Mouse (Mus musculus) forebrain, embryonic 11.5 days (tissue): ENCODE data around the gene Rhbdd3. TPM values are rescaled to one million over a fixed set of nuclear protein-coding genes. Genes with fewer than 3 reads are reported as not detected.
A peak's percentile ranks its signal among the peaks of the same experiment; 100 is the strongest.

Experiments used
- ATAC-seq: fragments of 200-750 bp; cut with Nextera tagmentation; replicated peaks from 2 replicates; pipeline ENCODE4 v1.8.0; 2017; ENCODE audit warnings: moderate TSS enrichment; ENCODE audit not compliant: low FRiP score
- DNase-seq: peaks from one replicate; pipeline ENCODE4 v3.0.0-alpha.2; 2017; ENCODE audit warnings: low spot score
- H3K27ac ChIP-seq: fragments of 300-500 bp; sonication (generic); 2 replicates; pipeline ENCODE4 v1.5.1; 2014; ENCODE audit warnings: low read depth, low read length
- H3K27me3 ChIP-seq: fragments of 300-500 bp; sonication (generic); 2 replicates; pipeline ENCODE4 v1.6.1; 2014; ENCODE audit warnings: mild to moderate bottlenecking, low read length, mixed read lengths; ENCODE audit not compliant: control insufficient read depth, insufficient read depth
- H3K36me3 ChIP-seq: fragments of 300-500 bp; sonication (generic); 2 replicates; pipeline ENCODE4 v1.6.1; 2014; ENCODE audit warnings: mild to moderate bottlenecking, low read length, moderate library complexity, mixed read lengths; ENCODE audit not compliant: control insufficient read depth, insufficient read depth
- H3K4me1 ChIP-seq: fragments of 300-500 bp; sonication (generic); replicated peaks from 2 replicates; pipeline ENCODE4 v1.6.1; 2014; ENCODE audit warnings: low read length, mixed read lengths; ENCODE audit not compliant: control insufficient read depth, insufficient read depth
- H3K4me2 ChIP-seq: fragments of 300-500 bp; sonication (generic); 2 replicates; pipeline ENCODE4 v1.6.1; 2014; ENCODE audit warnings: low read depth, mild to moderate bottlenecking, low read length, moderate library complexity, mixed read lengths; ENCODE audit not compliant: severe bottlenecking
- H3K4me3 ChIP-seq: fragments of 300-500 bp; sonication (generic); 2 replicates; pipeline ENCODE4 v1.5.1; 2014; ENCODE audit warnings: low read depth, low read length
- H3K9ac ChIP-seq: fragments of 300-500 bp; sonication (generic); 2 replicates; pipeline ENCODE4 v1.6.1; 2014; ENCODE audit warnings: low read length
- H3K9me3 ChIP-seq: fragments of 300-500 bp; sonication (generic); 2 replicates; pipeline ENCODE4 v1.6.1; 2016; ENCODE audit warnings: low read length, mixed read lengths; ENCODE audit not compliant: control insufficient read depth
- WGBS: fragments of 180-500 bp; shearing (Covaris S2); extraction: QIAGEN DNeasy Blood & Tissue Kit; methylation state at CpG from one replicate; pipeline ENCODE4 v1.1.7; 2014; 5-methylcytosine and 5-hydroxymethylcytosine counted together
- polyA plus RNA-seq: library from polyadenylated mRNA; unstranded; fragments of >200 nt; fragmentation: Nextera tagmentation; extraction: Ambion mirVana; gene quantifications from 2 replicates; pipeline ENCODE4 v1.2.1, GENCODE M21; 2014

Rhbdd3 gene
- polyA plus RNA-seq, 1 experiment from 2014 or later: 26.5 TPM

DNA sequence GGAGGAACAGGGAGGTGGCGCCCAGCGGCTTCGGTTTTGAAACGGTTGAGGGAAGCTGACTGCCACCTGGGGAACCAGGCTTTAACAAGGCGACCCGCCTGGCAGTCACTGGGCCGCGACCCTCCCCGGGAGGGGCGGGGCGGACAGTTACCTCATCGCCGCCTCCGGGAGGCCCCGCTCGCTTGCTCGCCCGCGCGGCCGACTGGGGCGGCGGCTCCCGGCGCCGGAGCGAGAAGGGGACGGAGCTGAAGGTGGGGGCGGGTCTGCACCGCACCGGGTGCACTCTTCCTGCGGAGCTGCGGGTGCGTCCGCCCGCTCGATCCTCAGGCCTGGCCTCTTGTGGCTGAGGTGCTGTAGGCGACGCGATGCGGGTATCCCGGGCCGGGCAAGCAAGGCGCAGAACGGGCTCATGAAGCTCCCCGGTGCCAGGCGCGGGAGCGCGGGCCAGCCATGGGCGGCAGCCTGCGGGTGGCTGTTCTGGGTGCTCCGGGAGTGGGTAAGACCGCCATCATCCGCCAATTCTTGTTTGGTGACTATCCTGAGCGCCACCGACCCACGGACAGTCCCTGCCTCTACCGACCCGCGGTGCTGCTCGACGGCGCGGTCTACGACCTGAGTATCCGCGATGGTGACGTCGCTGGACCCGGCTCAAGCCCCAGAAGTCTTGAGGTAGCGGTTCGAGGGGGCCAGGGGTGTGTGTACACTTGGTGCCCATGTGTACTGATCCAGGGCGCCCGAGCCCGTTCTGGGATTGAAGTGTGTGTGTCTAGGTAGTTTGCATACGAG is 40.7 kb upstream of the Rhbdd3 start, which contains the start of gene Rasl10a:
Gene Rasl10a, plus strand, starts transcription at position 273 of the 786 bp plus-strand sequence.
- Histone ChIP-seq H3K4me2 (peak within 1 kb of the TSS; percentile 78), H3K27ac (no peak within 1 kb of the TSS), H3K27me3 (peaks cover 67% of the 10 kb centered on the region), H3K9me3 (no peaks in the 10 kb centered on the region), H3K36me3 (no peaks in the 10 kb centered on the region), H3K9ac (peak within 1 kb of the TSS; percentile 50), H3K4me3 (peak within 1 kb of the TSS; percentile 43), H3K4me1 (peaks cover 45% of the 10 kb centered on the region)
- WGBS: 3% methylated on average over 74 of the region's 77 CpGs
- peak; percentile 71 for DNase-seq
- no peak for ATAC-seq

DNA sequence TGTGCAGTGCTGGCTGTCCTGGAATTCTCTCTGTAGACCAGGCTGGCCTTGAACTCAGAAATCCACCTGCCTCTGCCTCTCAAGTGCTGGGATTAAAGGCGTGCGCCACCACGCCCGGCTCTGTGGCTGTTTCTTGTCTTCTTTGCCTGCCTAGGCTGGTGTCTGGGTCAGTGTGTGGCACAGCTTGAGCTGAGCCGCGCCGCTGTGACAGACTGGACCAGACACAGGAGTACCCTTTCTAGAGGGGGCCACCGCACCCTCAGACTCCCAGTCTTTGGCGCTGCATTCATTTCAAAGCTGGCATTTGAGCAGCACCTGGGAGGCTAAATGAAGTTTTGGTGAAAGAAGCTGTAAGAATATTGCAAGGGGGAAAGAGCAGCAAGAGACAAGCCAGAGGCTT is 39.9 kb upstream of the Rhbdd3 start:
- Histone ChIP-seq H3K9me3 (no peaks in the 10 kb centered on the region), H3K4me2 (no peak overlapping the region), H3K27ac (no peak overlapping the region), H3K4me3 (no peak overlapping the region), H3K27me3 (peaks cover 75% of the 10 kb centered on the region), H3K36me3 (no peaks in the 10 kb centered on the region), H3K4me1 (peaks cover 48% of the 10 kb centered on the region), H3K9ac (no peak overlapping the region)
- whole genome bisulfite sequencing: 28% methylated on average over 9 of the region's 9 CpGs
- DNase-seq (no peak), ATAC-seq (no peak)

DNA sequence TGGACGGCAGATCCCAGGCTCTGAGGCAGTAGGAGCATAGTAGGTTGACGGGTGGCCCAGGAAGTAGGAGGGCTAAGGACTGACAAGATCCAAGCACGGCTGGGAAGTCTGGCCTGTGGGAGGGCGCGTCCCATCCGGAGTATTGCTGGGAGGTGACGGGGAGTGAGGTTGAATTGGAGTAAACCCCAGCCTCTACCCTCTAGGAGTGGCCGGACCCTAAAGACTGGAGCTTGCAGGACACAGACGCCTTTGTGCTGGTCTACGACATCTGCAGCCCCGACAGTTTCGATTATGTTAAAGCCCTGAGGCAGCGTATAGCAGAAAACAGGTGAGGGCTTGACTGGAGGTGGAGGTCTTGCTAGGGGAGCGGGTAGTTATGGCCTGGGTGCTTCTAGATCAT is 39.5 kb upstream of the Rhbdd3 start:
- Histone ChIP-seq H3K36me3 (no peaks in the 10 kb centered on the region), H3K27me3 (peaks cover 79% of the 10 kb centered on the region), H3K9ac (no peak overlapping the region), H3K27ac (no peak overlapping the region), H3K4me3 (no peak overlapping the region), H3K4me2 (no peak overlapping the region), H3K9me3 (no peaks in the 10 kb centered on the region), H3K4me1 (peaks cover 51% of the 10 kb centered on the region)
- 23% methylated on average over 14 of the region's 14 CpGs for WGBS
- no peak for ATAC-seq
- DNase-seq: no peak

DNA sequence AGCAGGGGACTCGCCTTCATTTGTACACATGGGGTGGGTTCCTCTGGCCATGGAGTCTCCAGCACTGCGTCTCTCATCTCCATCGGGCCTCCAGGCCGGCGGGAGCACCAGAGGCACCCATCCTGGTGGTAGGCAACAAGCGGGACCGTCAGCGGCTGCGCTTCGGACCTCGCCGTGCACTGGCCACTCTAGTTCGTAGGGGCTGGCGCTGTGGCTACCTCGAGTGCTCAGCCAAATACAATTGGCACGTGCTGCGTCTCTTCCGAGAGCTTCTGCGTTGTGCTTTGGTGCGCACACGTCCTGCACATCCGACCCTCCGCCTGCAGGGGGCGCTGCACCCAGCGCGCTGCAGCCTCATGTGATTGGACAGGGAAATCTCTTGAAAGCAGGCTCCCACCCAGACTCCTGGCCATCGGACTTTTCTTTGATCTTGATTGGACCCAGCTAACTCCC is 39.0 kb upstream of the Rhbdd3 start:
- peaks cover 52% of the 10 kb centered on the region for H3K4me1 ChIP-seq
- H3K27ac ChIP-seq: no peak overlapping the region
- ATAC-seq: no peak
- no peak overlapping the region for H3K4me2 ChIP-seq
- H3K9me3 ChIP-seq: no peaks in the 10 kb centered on the region
- H3K4me3 ChIP-seq: no peak overlapping the region
- H3K9ac ChIP-seq: no peak overlapping the region
- 10% methylated on average over 27 of the region's 27 CpGs for WGBS
- no peaks in the 10 kb centered on the region for H3K36me3 ChIP-seq
- H3K27me3 ChIP-seq: peaks cover 84% of the 10 kb centered on the region
- DNase-seq: peak; percentile 78

DNA sequence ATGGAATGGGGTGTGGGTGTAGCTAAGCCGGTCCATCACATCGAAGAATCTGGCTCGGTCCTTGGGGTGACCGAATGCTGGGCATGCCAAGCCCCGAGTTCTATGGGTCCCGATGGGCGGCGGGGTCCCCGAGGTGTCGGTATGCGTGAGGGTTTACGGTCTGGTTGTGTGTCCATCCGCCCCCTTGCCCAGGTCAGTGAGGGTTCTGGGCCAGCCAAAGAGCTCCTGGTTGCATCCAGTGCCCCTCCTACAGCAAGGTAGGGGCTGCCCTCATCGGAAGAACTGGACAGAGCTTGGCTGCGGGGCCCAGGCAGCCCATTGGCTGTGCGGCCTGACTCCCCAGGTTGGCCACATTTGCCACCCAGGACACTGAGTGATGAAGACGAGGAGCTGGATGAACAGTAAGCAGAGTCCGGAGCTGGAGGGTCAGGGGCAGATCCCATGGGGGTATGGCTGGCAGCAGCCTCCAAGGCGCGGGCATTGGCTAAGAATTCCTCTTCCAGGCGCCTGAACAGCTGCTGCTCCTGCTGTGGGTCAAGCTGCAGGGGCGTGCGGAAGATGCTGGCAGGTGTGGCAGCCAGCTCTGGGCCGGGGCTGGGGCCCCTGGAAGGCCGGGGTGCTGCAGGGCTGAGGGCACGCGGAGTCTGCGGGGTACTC is 37.8 kb upstream of the Rhbdd3 start:
- no peak for ATAC-seq
- Histone ChIP-seq H3K27me3 (peaks cover 82% of the 10 kb centered on the region), H3K4me2 (peak overlapping the region; percentile 74), H3K9me3 (no peaks in the 10 kb centered on the region), H3K36me3 (no peaks in the 10 kb centered on the region), H3K27ac (no peak overlapping the region), H3K9ac (peak overlapping the region; percentile 47; the same call in 1 of the 2 replicates), H3K4me1 (peaks cover 49% of the 10 kb centered on the region), H3K4me3 (peak overlapping the region; percentile 30)
- DNase-seq: peak; percentile 71
- 51% methylated on average over 28 of the region's 28 CpGs for WGBS

DNA sequence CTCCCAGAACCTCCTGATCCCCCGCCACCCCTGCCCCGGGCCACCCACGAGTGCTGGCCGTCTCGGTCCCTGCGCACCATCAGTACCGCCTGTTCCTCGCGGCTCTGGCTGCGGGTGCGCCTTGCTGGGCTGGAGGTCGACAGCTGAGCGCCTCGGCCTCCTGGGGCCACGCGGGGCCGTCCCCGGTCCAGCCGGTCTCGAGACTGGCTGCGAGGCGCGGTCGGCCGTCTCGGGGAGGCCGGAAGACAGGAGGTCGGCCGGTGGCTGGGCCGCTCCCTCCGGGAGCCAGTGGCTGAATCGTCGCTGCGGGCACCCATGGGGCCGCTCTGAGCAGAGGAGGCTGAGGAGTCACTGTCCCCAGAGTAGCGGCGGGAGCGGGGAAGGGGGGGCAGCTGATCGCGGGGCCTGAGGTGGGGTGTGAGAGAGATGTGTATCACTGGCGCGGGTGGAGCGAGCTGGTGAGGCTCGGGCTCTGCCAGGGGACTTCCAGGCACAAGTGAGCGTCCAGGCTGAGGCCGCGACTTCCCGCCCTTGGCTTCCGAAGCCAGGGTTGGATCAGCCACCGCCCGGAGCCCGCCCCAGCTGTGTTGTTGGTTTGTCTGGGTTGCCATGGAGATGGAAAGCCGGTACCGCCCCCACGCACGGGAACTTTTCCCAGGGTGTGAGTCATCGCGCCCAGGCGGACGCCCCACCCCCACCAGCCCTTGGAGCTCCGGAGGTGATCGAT is 37.1 kb upstream of the Rhbdd3 start:
- ATAC-seq (0 out of 2 replicates have a peak, but pooled peaks have one; percentile 13), DNase-seq (peak; percentile 91)
- Histone ChIP-seq H3K9ac (peak overlapping the region; percentile 47), H3K4me1 (peaks cover 42% of the 10 kb centered on the region), H3K36me3 (no peaks in the 10 kb centered on the region), H3K4me3 (peak overlapping the region; percentile 30), H3K27me3 (peaks cover 78% of the 10 kb centered on the region), H3K4me2 (peak overlapping the region; percentile 74), H3K27ac (no peak overlapping the region), H3K9me3 (no peaks in the 10 kb centered on the region)
- under 1% methylated on average over 62 of the region's 62 CpGs for WGBS

DNA sequence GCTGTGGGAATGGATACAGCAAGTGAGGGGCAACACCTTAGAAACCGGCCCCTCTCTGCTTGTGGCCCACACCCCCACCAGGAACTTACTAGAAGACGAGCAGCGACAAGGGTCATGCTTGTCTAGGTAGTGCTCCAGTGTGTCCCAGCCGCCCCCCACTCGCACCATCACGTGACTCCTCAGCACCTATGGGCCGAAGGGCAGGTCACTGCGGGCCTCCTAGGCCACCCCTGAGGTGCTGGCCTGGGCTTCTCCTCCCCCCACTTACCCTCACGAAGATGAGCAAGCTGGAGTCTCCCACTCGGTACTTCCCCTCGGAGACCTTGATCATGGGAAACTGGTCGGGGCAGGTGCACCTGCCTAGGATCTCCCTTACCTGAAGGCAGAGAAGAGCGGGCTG is 36.4 kb upstream of the Rhbdd3 start:
- Histone ChIP-seq H3K4me2 (peak overlapping the region; percentile 74), H3K9me3 (no peaks in the 10 kb centered on the region), H3K27ac (no peak overlapping the region), H3K9ac (no peak overlapping the region), H3K36me3 (no peaks in the 10 kb centered on the region), H3K4me1 (peaks cover 37% of the 10 kb centered on the region), H3K4me3 (peak overlapping the region; percentile 30), H3K27me3 (peaks cover 70% of the 10 kb centered on the region)
- ATAC-seq (no peak), DNase-seq (peak; percentile 65)
- 12% methylated on average over 13 of the region's 13 CpGs for whole genome bisulfite sequencing

DNA sequence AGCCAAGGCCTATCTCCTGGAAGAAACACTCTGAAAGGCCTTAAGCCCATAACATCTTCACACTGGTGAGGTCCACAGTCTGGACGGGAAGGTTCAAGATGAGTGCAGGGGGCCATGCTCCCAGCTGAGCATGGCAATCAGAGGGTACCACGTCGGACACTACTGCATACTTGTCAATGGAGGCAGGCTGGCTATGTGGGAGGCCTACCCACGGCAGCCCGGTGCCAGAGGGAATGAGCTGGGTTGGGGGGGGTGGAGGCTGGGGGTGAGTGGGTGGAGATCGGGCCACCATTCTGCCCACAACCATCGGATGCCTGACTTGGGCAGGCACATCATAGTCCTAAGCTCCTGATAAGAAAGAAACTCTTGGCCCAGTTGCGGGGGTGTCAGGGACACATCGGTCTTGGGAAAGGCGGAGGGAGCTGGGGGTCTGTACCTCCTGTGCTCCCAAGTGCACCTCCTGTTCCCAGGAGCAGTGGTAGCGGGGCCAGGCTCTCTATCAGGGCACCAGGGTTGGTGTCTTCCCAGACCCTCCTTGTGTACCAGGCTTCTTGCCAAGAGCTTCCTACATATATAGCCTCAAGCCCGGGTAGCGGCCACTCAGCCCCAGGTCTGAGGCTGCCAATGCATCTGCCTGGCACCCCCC is 35.7 kb upstream of the Rhbdd3 start:
- Histone ChIP-seq H3K36me3 (no peaks in the 10 kb centered on the region), H3K9me3 (no peaks in the 10 kb centered on the region), H3K4me3 (no peak overlapping the region), H3K27me3 (peaks cover 63% of the 10 kb centered on the region), H3K9ac (no peak overlapping the region), H3K4me1 (peaks cover 31% of the 10 kb centered on the region), H3K4me2 (no peak overlapping the region), H3K27ac (no peak overlapping the region)
- no peak for ATAC-seq
- 73% methylated on average over 13 of the region's 13 CpGs for WGBS
- peak; percentile 55 for DNase-seq
